Mouse (Mus musculus): Measurements from ENCODE around the gene Ttll11.

Ttll11 gene

DNA sequence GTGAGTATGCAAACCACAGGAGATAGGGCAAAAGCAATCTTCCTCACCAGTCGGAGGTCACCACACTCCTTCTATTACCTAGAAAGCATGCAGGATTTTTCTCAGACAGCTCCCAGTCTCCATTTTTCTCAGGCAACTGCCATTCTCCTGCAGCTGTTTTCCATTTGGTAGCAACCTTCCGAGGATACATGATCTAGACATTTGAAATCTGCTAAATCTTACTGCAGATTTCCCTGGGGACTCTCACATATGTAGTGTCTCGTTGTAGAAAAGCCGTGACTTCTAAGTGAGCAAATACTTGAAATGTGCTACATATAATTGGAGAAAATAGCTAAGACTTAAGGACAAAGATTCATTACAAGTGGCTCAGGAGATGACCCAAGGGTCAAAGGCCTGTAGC lies 151.8 kb downstream of the Ttll11 start:
- no peak for ATAC-seq (ENCODE audit: low TSS enrichment)

DNA sequence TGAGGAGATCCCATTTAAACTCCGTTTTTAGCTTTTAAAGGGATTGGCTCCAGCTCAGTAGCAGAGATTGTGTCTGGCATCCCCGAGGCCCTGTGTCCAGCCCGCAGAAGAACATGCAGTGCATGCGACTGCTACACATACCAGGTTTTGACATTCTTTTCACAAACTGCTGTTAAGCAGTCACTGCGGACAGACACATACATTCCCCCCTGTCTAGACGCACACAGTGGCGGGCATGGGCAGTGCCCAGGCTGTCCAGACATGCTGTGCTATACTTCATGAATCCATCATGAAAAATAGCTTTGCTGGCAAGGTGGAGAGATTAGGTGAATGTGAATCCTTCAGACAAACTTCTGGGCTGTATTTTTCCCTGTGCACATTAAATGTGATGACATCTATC lies 154.6 kb downstream of the Ttll11 start:
- ATAC-seq (ENCODE audit: low TSS enrichment), result peak; percentile 23

DNA sequence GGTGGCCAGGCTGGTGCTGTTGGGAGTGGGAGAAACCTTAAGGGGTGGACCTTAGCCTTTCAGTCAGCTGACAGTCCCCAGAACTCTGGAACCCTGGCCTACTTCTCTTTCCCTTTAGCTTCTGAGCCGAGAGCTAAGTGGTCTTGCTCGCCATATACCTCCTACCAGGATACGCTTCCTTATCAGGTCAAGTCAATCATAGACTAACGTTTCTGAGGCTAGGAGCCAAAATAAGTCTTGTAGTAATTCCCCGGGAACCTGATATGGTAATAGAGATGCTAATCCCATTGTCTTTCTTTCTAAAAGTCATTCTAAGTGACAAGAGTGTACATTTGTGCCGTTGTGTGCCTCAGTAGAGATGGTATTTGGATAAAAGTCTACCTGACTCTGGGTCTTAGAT lies 156.1 kb downstream of the Ttll11 start:
- ATAC-seq (ENCODE audit: low TSS enrichment), result no peak

DNA sequence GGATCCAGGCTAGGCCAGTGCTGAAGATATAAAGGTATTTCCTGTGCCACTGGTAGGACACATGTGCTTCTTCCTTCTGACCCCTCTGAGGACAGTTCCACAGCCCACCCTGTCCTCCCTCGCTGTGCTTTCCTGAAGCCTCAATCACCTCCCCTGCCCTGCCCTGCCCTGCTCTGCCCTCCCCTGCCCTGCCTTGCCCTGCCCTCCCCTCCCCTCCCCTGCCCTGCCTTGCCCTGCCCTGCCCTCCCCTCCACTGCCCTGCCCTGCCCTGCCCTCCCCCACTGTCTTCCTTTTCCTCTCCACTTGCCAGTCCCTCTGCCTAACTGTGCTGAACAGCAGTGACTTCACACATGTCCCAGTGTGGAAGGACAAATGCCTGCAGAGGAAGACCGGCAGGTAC lies 160.8 kb downstream of the Ttll11 start:
- ATAC-seq (ENCODE audit: low TSS enrichment), result no peak

DNA sequence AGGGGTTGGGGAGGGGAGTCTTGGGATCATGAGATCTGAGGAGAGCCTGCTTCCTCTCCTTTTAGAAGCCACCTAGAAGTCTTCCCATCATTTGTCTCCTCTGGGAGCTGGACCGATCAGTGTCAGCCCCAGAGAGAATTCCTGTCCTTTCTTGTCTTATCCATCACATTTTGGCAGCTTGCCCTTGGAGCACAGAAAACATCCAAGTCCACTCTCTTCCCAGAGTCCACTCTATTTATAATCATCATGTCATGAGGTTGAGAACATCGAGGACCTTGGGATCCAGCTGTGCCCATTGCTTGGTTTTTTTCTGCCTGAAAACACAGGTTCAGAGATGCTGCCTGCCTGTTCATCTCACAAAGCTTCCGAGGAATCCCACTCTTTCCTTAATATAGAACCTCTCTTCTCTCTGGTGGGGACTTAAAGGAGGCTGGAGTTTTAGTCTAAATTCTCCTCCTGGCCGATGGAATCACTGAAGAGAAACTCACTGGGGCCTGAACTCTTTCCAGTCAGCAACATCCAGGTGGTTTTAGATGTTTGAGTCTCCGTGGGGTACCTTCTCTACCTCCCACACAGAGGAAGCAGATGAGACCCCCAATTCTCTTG lies 163.6 kb downstream of the Ttll11 start:
- ATAC-seq (ENCODE audit: low TSS enrichment), result peak; percentile 71

DNA sequence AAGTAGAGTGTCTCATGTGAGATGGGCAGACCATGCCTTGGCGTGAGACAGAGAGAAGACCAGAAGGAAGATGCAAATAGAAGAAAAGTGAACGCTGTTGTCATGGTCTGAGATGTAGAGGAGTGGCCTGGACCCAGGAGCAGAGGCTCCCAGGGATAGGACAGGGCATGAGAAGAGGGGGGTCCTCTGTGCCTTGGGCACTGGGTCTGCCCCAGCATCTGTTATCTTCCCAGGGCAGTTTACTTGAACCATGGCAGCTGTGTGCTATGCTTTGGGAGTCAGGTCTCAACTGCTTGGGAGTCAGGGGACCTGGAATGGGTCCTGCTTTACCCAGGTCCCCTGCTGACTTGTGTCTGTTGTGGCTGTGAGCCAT lies 167.2 kb downstream of the Ttll11 start:
- no peak for ATAC-seq (ENCODE audit: low TSS enrichment)

DNA sequence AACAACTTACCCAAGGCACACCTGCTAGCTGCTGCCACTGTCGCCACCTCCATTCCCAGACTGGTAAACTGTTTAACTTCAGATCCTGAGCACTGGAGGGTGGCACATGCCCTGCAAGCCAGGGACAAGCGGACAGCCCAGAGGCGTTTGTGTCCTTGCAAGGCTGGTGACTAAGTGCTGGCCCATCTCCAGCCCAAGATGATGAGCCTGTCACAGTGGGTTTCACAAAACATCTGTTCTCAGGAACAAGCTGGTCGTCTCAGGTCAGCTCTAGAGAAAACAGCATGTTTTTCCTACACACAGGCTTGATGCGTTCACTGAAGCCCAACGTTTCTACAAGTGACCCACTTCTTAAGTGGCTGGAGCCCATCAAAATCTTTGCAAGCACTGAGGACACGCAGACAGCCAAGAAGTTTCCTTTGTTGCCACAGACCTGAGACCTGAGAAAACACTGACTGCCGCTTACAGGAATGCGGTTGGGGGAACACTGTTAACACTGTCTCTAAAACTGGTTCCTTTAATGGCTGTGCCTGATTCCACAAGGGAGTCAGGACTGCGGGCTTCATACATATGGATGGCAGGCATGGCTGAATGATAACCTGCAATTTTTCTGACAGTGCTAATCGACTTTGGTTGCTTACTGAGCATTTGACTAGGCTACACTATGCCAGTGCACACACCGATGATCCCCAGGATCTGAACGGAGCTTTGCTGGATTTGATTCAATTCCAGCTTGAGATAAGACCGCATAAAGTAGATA lies 167.7 kb downstream of the Ttll11 start:
- ATAC-seq (ENCODE audit: low TSS enrichment), result peak; percentile 6; the same call in 1 of the 2 replicates

DNA sequence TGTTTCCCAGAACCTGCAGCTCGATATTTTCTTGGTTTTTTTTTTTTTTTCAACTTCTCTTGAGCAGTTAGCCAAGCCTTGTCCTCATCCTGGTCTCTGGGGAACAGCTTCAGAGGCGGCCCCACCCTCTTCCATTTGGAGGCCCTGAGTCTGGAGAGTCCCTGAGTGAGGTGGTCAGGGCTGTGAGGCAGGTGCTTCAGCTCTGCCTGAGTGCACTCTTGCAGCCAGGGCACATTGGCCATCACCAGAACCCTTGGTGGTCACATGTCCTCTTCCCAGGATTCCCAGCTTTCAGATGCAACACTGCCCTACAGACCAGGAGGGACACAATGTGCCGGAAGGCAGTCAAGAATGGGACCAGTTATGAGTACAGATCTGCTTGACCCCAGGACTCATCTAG lies 169.7 kb downstream of the Ttll11 start:
- ATAC-seq (ENCODE audit: low TSS enrichment), result no peak

DNA sequence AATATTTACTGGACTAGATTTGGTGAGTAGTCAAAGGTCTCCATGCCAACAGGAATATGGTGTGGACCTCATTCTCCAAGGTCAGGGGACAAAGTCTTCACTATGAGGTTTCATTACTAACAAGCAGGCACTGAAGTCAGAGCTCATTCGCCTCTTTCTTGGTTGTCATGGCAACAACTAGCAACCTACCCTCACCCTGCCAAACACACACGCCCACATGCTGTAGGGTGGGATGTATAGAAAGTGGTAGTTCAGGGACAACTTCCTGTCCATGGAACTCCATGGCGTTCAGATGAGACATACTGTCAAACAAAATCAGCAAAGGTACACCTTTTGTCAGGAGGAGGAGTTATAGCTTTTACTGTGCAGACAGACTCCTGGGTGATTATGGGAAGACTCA lies 170.6 kb downstream of the Ttll11 start:
- peak; percentile 46 for ATAC-seq (ENCODE audit: low TSS enrichment)

DNA sequence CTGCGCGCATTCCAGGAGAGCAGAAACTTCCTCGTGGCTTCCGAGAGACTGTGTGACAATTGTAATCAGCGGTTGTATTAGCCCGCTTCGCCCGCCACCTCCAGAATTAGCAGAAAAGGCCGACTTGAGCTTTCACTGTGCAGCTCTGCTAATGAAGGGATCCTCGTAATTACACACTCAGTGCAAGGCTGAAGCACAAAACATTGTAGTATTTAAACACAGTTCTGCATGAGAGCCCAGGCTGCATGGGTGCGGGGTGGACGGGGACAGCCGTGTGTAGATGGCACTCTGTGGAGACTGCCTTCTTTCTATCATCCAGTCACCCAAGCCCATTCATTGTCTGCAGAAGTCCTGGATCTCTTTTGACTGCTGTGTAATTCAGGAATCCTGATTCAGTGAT lies 173.8 kb downstream of the Ttll11 start:
- ATAC-seq (ENCODE audit: low TSS enrichment), result peak; percentile 25; the same call in 1 of the 2 replicates

DNA sequence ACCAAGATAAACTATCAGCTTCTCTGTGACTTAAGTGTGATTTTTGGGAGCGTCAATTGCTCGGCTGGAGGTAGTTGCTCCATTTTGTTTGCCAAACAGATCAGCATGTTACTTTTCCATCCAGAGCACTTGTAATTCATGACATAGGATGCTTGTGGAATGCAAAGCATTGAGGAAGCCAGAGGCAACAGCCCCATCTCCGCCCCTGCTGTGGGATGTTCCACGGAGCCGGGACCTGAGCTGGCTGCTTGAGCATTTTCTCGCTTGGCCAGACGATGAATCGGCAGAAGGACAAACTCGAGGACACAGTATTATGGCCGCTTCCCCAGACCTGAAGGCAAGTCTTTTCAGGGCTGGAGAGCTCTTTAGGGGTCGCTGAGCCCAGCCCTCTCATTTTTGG lies 176.6 kb downstream of the Ttll11 start:
- ATAC-seq (ENCODE audit: low TSS enrichment), result no peak

DNA sequence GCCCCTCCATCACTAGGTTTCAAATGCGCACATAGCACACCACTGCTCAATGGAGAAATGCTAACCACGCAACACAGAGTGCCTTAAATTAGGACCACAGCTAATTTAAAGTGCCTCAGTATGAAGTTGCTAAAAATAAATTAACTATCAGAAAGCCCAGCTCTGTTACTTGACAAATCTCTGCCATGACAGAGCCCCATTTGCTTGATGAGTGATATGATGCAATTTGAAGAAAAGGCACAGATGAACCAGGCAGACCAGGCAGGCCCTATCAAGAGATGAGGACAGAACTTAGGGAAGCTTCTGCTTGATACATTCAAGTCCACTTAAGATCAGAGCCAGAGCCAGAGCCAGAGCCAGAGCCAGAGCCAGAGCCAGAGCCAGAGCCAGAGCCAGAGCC lies 178.0 kb downstream of the Ttll11 start:
- 0 out of 2 replicates have a peak, but pooled peaks have one; percentile 12 for ATAC-seq (ENCODE audit: low TSS enrichment)

DNA sequence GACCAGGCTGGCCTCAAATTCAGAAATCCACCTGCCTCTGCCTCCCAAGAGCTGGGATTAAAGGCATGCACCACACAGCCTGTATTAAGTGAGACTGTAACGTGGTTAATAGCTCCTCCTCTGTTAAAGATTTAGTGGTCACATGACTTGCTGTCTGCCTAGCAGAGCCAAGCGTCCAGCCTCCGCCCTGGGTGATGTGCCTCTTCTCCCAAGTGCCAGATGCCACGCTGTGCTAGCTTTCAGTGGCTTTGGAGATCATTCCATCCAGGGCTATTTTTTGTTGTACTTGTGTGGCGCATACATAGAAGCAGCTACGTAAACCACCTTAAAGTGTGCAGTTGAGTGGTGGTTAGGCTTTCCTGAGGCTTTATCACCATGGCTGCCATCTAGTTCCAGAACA lies 180.6 kb downstream of the Ttll11 start:
- no peak for ATAC-seq (ENCODE audit: low TSS enrichment)

DNA sequence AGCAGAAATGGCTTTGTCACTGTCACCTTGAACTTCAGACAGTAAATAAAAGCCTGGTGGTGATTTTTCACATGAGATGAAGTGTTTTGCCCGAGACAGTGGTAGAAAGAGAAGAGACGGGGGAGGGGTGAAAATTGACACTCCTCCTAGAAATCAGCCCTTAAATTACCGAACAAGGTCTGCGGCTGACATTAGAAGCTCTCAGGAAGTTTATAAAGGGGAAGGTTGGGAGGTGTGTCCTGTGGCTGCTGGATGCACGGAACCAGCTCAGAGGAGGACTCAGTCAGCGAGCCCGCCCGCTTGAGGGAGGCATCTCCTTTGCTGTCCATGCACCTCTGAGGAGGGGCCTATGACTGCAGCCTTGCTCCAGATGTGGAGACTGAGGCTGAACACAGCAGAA lies 181.7 kb downstream of the Ttll11 start:
- ATAC-seq (ENCODE audit: low TSS enrichment), result no peak

DNA sequence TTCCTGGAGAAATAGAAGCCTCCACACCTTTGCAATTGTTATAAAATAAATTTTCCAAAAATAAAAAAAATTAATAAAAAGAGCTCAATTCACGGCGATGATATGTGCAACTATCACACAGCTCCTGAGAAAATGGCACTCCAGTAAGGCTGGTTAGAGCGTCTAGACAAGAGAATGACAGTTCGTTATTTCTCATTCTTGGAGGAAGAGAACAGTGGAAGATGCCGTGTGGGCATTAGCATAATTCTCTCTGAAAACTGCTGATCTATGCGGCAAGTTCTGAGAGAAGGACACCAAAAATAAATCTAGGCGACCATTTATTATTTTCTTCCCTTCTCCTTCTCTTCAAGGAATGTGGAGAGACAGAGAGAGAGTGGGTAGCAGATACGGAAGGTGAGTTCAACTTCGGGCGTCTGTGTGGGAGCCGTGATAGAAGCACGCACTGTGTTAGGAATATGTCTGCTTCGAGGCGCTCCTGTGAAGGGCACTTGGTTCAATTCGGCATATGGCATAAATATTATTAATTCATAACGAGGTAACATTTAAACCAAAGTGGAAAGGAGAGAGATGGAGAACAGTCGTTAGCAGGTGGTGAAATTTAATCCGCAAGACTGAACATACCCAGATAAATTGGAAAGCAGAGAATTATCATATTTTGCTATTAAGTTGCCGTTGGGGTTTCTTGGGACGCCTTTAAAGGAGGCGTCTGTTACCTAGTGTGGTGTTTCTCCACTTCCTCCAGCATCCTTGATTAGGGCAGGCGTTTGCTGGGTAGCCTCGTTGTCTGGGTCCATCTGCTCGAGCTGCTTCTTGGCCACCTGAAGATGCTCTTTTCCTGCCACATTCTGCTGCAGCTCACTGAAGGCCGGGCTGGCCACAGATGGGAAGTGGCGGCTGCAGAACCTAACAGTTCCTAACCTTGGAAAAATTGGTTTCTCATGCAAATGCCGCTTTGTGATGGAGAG lies 190.1 kb downstream of the Ttll11 start:
- peak; percentile 69 for ATAC-seq (ENCODE audit: low TSS enrichment)

DNA sequence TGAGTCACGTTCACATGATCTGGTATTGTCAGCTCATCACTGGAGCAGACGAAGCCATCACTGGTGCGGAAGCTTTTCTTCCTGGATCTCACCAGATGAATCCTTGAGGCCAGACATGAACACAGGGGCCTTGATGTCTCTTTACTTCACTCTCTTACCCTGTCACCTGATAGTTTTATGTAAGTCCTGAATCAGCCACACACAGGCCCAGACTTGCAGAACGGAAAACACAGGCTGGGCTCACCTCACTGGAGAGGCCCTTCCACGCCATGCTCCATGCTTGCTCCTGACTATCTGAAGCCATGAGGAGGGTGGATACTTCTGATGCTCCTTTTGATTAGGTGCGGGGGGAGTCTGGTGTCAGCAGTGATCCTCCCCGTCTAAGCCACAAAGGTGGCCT lies 193.8 kb downstream of the Ttll11 start:
- no peak for ATAC-seq (ENCODE audit: low TSS enrichment)

DNA sequence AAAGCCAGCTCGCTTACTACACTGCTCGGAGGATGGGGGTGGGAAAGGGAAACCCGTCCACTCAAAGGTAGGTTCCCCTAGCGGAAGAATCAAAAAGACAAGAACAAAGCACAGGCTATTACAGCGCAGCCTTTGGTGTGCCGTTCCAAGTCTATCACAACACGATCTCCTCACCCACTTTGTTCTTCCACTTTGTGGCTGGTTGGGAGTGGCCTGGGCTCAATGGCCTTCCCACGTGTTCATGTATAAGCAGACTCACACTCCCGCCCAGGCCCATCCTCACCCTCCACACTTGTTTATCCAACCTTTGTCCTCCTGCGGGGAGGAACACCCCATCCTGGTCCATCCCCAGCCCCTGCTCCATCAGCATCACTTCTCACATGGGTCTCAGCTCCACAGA lies 196.3 kb downstream of the Ttll11 start:
- ATAC-seq (ENCODE audit: low TSS enrichment), result no peak

DNA sequence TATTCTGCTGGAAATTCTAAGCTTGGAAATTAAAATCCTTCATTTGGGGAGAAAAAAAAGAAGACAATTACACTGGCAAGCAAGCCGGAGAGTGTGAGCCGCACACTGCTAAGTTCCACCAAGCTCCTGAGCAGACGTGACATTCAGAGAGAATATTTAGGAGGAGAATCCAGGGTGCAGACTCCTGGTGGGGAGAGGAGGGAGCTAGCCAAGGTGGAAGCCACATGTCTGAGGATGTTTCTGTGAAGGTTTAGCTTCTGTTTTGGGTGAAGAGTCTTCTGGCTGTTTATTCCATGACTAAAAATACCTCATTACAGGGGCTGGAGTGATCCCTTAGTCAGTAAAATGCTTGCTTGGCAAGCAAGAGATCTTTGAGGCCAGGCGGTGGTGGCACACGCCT lies 200.4 kb downstream of the Ttll11 start:
- peak; percentile 58 for ATAC-seq (ENCODE audit: low TSS enrichment)

DNA sequence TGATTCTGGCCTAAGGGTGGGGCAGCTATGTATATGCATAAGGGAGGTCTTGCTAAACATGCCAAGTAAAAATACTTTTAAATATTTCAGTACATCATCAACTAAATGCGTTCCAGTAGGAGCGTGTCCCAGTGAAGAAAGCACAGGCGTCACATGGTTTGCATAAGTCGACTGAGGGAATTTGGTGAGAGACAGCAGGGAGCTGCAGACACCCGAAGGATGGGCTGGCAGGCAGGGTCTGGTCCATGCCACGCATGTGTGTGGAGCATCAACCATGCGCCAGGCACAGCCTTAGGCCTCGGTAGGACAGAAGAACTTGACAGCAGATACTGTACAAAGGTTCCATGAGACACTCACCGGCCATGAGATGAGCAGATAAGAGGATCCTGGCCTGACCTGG lies 202.8 kb downstream of the Ttll11 start:
- peak; percentile 48 for ATAC-seq (ENCODE audit: low TSS enrichment)

DNA sequence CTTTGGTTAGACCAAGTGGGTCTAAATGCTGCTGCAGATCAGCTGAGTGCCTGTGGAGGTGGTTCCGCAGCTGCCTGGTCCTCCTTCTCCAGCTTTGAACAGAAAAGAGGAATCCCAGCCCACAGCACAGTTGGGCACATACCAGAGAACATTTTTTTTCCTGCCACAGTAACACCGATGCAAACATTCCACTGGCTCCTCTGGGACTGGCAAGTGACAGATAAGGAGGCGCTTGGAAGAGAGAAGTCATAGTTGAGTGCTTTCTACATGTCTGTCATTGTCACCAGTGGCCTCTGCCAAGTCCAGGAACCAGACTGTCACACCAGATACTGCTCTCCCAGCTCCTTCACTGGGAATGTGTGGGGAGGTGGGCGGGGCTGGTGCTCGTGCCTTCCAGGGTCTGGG lies 204.1 kb downstream of the Ttll11 start:
- ATAC-seq (ENCODE audit: low TSS enrichment), result peak; percentile 76

DNA sequence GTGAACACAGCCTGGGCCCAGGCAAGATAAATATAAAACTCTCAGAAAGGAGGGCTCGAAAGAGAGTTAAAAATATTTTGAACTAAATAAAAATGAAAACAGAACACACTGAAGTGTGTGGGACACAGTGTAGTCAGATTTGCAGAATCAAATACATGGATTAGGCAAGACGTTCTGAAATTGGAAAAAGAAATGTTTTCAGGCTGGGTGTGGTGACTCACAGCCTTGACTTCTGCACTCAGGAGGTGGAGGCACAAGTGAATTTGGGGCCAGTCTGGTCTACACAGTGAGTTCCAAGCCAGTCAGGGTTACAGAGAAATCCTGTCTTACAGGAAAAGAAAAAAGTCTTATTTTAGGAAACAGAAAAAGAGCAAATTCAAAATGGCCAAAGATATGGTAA lies 209.2 kb downstream of the Ttll11 start:
- ATAC-seq (ENCODE audit: low TSS enrichment), result peak; percentile 18

DNA sequence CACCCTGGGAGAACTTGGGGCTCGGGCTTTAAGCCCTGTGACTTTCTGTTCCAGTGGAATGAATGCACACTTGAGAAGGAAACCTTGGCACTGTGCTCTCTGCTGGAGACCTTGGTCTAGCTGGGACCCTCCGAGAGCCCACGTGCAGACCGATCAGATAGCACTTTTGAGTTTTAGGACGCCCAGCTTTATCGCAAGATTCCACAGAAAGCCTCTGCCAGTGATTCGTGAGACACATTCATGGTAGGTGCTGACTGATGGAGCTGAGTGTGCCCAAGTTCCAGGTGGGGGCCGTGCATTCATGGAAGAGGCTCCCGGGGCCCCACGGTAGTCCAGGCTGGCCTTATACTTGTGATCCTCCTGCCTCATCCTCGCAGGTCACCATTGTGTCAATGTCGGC lies 210.3 kb downstream of the Ttll11 start:
- ATAC-seq (ENCODE audit: low TSS enrichment), result peak; percentile 24
